Mouse (Mus musculus) lung, embryonic 16.5 days (tissue): ENCODE measurements around the gene Fgf18. TPM values are rescaled to one million over a fixed set of nuclear protein-coding genes. Genes with fewer than 3 reads are reported as not detected.

Experiments
- ATAC-seq: fragments of 200-750 bp; cut with Nextera tagmentation; 2 replicates; pipeline ENCODE4 v1.8.0; 2017; ENCODE audit warnings: low read depth, mild to moderate bottlenecking, moderate library complexity
- H3K27ac ChIP-seq: fragments of 300-500 bp; sonication (generic); 2 replicates; pipeline ENCODE4 v1.5.1; 2014; ENCODE audit warnings: mild to moderate bottlenecking, control low read depth, low read length
- H3K27me3 ChIP-seq: fragments of 300-500 bp; sonication (generic); 2 replicates; pipeline ENCODE4 v1.6.1; 2014; ENCODE audit warnings: low read depth, low read length, mixed read lengths; ENCODE audit not compliant: control insufficient read depth, insufficient read depth
- H3K36me3 ChIP-seq: fragments of 300-500 bp; sonication (generic); 2 replicates; pipeline ENCODE4 v1.6.1; 2014; ENCODE audit warnings: low read length; ENCODE audit not compliant: control insufficient read depth, insufficient read depth
- H3K4me1 ChIP-seq: fragments of 300-500 bp; sonication (generic); replicated peaks from 2 replicates; pipeline ENCODE4 v1.6.1; 2014; ENCODE audit warnings: low read length, mixed read lengths; ENCODE audit not compliant: control insufficient read depth, insufficient read depth
- H3K4me2 ChIP-seq: fragments of 300-500 bp; sonication (generic); 2 replicates; pipeline ENCODE4 v1.6.1; 2014; ENCODE audit warnings: low read depth, low read length, control low read depth
- H3K4me3 ChIP-seq: fragments of 300-500 bp; sonication (generic); 2 replicates; pipeline ENCODE4 v1.5.1; 2014; ENCODE audit warnings: mild to moderate bottlenecking, low read length, control low read depth
- H3K9ac ChIP-seq: fragments of 300-500 bp; sonication (generic); 2 replicates; pipeline ENCODE4 v1.6.1; 2014; ENCODE audit warnings: low read length, control low read depth
- H3K9me3 ChIP-seq: fragments of 300-500 bp; sonication (generic); 2 replicates; pipeline ENCODE4 v1.6.1; 2016; ENCODE audit warnings: low read length; ENCODE audit not compliant: control insufficient read depth
- WGBS: fragments of 180-500 bp; shearing (Covaris S2); extraction: QIAGEN DNeasy Blood & Tissue Kit; methylation state at CpG from one replicate; pipeline ENCODE4 v1.1.7; 2014; 5-methylcytosine and 5-hydroxymethylcytosine counted together
- polyA plus RNA-seq: library from polyadenylated mRNA; unstranded; fragments of >200 nt; fragmentation: Nextera tagmentation; extraction: Ambion mirVana; gene quantifications from 2 replicates; pipeline ENCODE4 v1.2.1, GENCODE M21; 2015

Gene Fgf18
- polyA plus RNA-seq, 1 experiment from 2014 or later, result 10.8 TPM

DNA sequence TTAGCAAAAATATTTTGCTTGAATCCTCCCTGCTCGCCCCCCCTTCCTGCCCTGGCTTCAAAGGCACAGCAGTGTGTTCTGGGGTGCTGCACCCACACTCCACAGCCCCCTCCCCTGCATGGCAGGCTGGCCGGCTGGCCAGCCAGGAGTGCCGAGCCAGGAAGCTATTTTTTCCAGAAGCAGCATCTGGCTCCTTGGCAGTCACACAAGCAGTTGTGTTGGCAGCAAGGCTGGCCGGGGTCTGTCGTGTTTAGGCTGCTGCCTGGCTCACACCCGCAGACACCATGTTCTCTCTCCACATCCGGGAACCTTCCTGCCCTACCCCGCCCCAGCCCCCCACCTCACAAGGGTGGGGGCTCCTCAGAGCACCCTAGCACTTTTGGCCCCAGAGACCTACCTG, 71.9 kb downstream of the Fgf18 start:
- WGBS, result 37% methylated on average over 8 of the region's 8 CpGs
- no peak overlapping the region; the same call in 1 of the 2 replicates for H3K27ac ChIP-seq

DNA sequence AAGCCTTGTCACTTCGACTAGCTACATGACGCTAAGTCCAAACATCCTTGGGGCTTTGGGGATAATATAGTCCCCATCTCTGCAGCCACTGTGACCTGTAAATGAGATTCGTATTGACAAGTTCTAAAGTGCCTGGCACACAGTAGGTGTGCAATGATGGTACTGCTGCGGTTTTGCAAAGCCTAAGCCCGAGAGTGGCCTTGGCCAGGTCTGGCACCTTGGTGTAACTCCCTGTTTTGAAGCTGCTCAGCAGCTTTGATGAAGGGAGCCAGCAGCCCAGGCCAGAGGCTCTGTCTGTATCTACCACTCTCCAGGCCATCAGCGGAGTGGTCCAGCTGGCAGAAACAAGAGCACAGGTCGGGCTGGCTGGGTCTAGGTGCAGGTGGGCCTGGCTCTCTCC, 72.7 kb downstream of the Fgf18 start:
- Histone ChIP-seq H3K9me3 (no peaks in the 10 kb centered on the region), H3K4me2 (no peak overlapping the region), H3K9ac (no peak overlapping the region), H3K27ac (peak overlapping the region; percentile 66; the same call in 1 of the 2 replicates), H3K27me3 (no peaks in the 10 kb centered on the region), H3K4me3 (no peak overlapping the region), H3K4me1 (0 out of 2 replicates have a peak, but pooled peaks cover 4% of the 10 kb centered on the region), H3K36me3 (no peaks in the 10 kb centered on the region)
- WGBS, result 52% methylated on average over 7 of the region's 7 CpGs
- ATAC-seq, result 0 out of 2 replicates have a peak, but pooled peaks have one; percentile 23

More for the DNA sequence above, 71.9 kb downstream of the Fgf18 start:
- Histone ChIP-seq H3K27me3 (no peaks in the 10 kb centered on the region), H3K36me3 (no peaks in the 10 kb centered on the region), H3K4me3 (no peak overlapping the region), H3K4me1 (0 out of 2 replicates have a peak, but pooled peaks cover 4% of the 10 kb centered on the region), H3K9me3 (no peaks in the 10 kb centered on the region), H3K9ac (no peak overlapping the region), H3K4me2 (no peak overlapping the region)
- peak; percentile 80 for ATAC-seq

DNA sequence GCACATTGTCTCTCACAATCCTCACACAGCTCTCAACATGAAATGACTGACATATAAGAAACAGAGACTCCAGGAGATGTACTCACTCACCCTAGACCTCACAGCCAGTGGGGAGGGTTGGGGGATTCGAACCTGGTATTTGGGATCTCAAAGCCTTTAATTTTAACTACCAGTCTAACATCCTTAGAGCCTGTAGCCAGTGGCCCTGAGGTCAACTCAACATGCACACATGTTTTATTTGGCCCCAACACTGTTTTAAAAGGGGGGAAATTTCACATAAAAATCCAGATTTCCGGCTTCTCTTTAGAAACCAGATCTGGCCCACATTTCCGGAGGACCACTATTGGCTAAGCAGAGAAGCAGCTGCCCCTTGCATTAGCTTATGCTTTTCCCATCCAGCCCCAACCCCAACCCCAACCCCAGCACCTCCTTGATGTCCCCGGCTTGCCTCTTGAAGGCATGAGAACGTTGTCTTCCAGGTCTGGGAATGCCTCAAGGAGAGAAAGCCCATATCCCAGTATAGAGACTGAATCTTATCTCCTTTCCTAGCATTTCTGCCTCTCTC, 75.8 kb downstream of the Fgf18 start:
- H3K4me1 ChIP-seq, result 0 out of 2 replicates have a peak, but pooled peaks cover 2% of the 10 kb centered on the region
- no peak overlapping the region for H3K4me3 ChIP-seq
- no peak overlapping the region for H3K9ac ChIP-seq
- no peaks in the 10 kb centered on the region for H3K27me3 ChIP-seq
- WGBS, result 76% methylated on average over 5 of the region's 5 CpGs
- no peak overlapping the region for H3K27ac ChIP-seq
- no peak overlapping the region for H3K4me2 ChIP-seq
- ATAC-seq, result no peak
- no peaks in the 10 kb centered on the region for H3K36me3 ChIP-seq
- H3K9me3 ChIP-seq, result no peaks in the 10 kb centered on the region

DNA sequence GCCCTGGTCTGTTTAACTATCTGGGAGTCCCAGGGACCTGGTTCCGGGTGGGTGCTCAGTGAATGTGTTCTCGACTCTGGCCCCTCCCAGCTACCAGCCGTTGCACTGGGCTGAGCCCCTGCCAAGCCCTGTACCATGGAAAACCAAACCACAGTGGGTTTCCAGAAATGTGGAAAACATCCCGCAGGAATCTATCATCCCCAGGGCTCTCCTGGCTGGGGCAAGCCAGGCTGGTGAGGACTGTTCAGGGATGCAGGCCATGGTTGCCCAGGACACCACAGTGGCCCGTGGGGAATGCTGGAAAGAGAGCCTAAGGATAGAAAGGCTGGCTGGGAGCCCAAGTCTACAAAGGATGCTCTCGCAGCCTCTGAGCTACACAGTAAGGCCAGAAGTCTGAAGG, 76.7 kb downstream of the Fgf18 start:
- Histone ChIP-seq H3K27ac (no peak overlapping the region), H3K27me3 (no peaks in the 10 kb centered on the region), H3K4me1 (0 out of 2 replicates have a peak, but pooled peaks cover 2% of the 10 kb centered on the region), H3K4me3 (no peak overlapping the region), H3K36me3 (no peaks in the 10 kb centered on the region), H3K9ac (no peak overlapping the region), H3K9me3 (no peaks in the 10 kb centered on the region), H3K4me2 (no peak overlapping the region)
- ATAC-seq, result no peak
- 69% methylated on average over 6 of the region's 6 CpGs for WGBS

Other genes starting within 250 kb of the Fgf18 start
- 736 and 786 TPM in 2 replicates for gene Npm1, start 15.8 kb upstream of the Fgf18 start, polyA plus RNA-seq
- gene Tlx3, start 56.2 kb upstream of the Fgf18 start, polyA plus RNA-seq, result not detected in 2 replicates
- not detected in 2 replicates for gene Gm12117, start 129.3 kb upstream of the Fgf18 start, polyA plus RNA-seq